Mouse (Mus musculus) lung, postnatal 0 days (tissue): Measurements from ENCODE around the gene Gm20388.

ENCODE experiments used
- CTCF ChIP-seq: IDR thresholded peaks from 2 replicates; pipeline ENCODE4 v1.5.1; 2016; ENCODE audit warnings: antibody characterized with exemption, mild to moderate bottlenecking
- EP300 ChIP-seq: IDR thresholded peaks from 2 replicates; pipeline ENCODE4 v1.6.1; 2016; ENCODE audit warnings: antibody characterized with exemption, mild to moderate bottlenecking, control low read depth

DNA sequence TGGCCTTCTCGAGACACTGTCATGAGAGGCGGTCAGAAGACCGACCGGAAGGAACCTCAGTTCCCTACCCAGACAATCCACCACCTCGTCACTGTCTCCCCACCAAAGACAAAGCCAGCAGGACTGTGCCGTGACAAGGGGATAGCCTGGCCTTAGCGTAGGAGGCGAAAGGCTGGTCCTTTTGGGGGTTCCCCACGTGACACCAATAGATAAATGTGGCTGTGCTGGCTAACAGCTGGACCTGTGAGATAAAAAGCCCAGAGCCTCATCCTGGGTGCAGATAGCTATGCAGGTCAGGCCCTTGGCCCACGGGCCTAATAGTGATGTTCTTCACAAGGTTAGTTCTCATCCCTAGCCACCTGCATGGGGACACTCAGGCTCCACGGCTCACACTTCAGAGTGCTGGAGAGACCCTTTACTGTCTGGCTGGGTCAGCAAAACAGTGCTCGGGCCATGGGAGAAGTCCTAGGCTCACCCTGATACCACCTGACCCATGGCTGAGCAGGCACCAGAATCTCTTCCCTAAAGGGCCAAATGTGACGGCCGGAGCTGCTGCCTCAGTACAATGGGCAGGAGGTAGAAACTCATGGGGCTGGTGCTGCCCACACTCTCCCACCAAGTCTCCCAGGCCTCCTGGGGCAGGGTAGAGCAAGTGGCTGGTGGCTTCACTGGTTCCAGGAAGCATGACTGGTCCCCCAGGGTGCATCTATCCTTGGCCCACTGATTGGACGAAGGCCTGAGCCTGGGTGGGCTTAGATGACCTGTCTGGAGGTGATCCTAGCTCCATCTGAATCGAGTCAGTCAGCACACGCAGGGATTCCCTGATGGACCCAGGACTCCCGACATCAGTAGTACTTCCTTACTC, 1988.8 kb downstream of the Gm20388 start:
- no peak for TF ChIP-seq EP300
- TF ChIP-seq CTCF: no peak
